Mouse (Mus musculus) midbrain, embryonic 14.5 days (tissue): ENCODE measurements around the gene Impg2. TPM values are rescaled to one million over a fixed set of nuclear protein-coding genes. Genes with fewer than 3 reads are reported as not detected.

ENCODE experiments used
- ATAC-seq: fragments of 200-750 bp; cut with Nextera tagmentation; 2 replicates; pipeline ENCODE4 v1.8.0; 2017; ENCODE audit warnings: moderate number of reproducible peaks, moderate library complexity; ENCODE audit not compliant: low FRiP score, low TSS enrichment
- DNase-seq: peaks from one replicate; pipeline ENCODE4 v3.0.0-alpha.2; 2015
- H3K27ac ChIP-seq: fragments of 300-500 bp; sonication (generic); replicated peaks from 2 replicates; pipeline ENCODE4 v1.5.1; 2014; ENCODE audit warnings: mild to moderate bottlenecking, low read depth, low read length, moderate library complexity
- H3K27me3 ChIP-seq: fragments of 300-500 bp; sonication (generic); 2 replicates; pipeline ENCODE4 v1.6.1; 2014; ENCODE audit warnings: low read length, control low read depth, mixed read lengths; ENCODE audit not compliant: control insufficient read depth, insufficient read depth
- H3K36me3 ChIP-seq: fragments of 300-500 bp; sonication (generic); 2 replicates; pipeline ENCODE4 v1.6.1; 2014; ENCODE audit warnings: low read length, control low read depth; ENCODE audit not compliant: control insufficient read depth, insufficient read depth
- H3K4me1 ChIP-seq: fragments of 300-500 bp; sonication (generic); 2 replicates; pipeline ENCODE4 v1.6.1; 2014; ENCODE audit warnings: mild to moderate bottlenecking, antibody characterized with exemption, low read length, control low read depth; ENCODE audit not compliant: control insufficient read depth, insufficient read depth
- H3K4me2 ChIP-seq: fragments of 300-500 bp; sonication (generic); 2 replicates; pipeline ENCODE4 v1.6.1; 2014; ENCODE audit warnings: mild to moderate bottlenecking, low read length, moderate library complexity
- H3K4me3 ChIP-seq: fragments of 300-500 bp; sonication (generic); replicated peaks from 2 replicates; pipeline ENCODE4 v1.5.1; 2014; ENCODE audit warnings: low read depth, low read length
- H3K9ac ChIP-seq: fragments of 300-500 bp; sonication (generic); replicated peaks from 2 replicates; pipeline ENCODE4 v1.6.1; 2014; ENCODE audit warnings: mild to moderate bottlenecking, low read length, moderate library complexity
- H3K9me3 ChIP-seq: fragments of 300-500 bp; sonication (generic); 2 replicates; pipeline ENCODE4 v1.6.1; 2016; ENCODE audit warnings: low read length, control low read depth, mixed read lengths; ENCODE audit not compliant: control insufficient read depth
- WGBS: fragments of 180-500 bp; shearing (Covaris S2); extraction: QIAGEN DNeasy Blood & Tissue Kit; methylation state at CpG from one replicate; pipeline ENCODE4 v1.1.7; 2014; 5-methylcytosine and 5-hydroxymethylcytosine counted together
- polyA plus RNA-seq: library from polyadenylated mRNA; unstranded; fragments of >200 nt; fragmentation: Nextera tagmentation; extraction: Ambion mirVana; gene quantifications from 2 replicates; pipeline ENCODE4 v1.2.1, GENCODE M21; 2014

Gene Impg2
- polyA plus RNA-seq, 1 experiment from 2014 or later, result 0.26 TPM

- no peaks in the 10 kb centered on the region for H3K27me3 ChIP-seq
- H3K4me3 ChIP-seq, result no peak overlapping the region
- H3K9me3 ChIP-seq, result no peaks in the 10 kb centered on the region
- 87% methylated on average over 5 of the region's 5 CpGs for WGBS
- DNase-seq, result no peak
- H3K9ac ChIP-seq, result no peak overlapping the region
- no peak overlapping the region for H3K4me2 ChIP-seq
- no peaks in the 10 kb centered on the region for H3K4me1 ChIP-seq
- no peak for ATAC-seq
- H3K36me3 ChIP-seq, result no peaks in the 10 kb centered on the region
- no peak overlapping the region for H3K27ac ChIP-seq
Measured at GRCm38 (mm10) chr16:56286076-56286475, 82.0 kb downstream of the Impg2 start.

DNA sequence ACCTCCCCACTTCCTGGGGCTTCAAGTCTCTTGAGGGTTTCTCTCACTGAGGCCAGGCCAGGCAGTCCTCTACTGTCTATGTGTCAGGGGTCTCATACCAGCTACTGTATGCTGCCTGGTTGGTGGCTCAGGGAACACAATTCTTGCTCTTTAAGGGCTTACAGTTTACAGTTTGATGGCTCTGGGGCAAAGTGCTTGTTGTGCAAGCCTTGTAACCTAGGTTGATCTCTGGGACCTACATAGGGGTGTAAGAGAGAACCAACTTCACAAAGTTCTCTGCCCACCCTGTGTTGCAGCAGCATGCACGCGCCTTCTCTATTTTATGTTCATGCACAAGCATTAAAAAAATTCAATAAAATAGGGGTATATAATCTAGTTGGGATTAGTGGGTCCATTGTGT lies 82.9 kb downstream of the Impg2 start:
- 100% methylated on average over 2 of the region's 2 CpGs for WGBS
- Histone ChIP-seq H3K27ac (no peak overlapping the region), H3K4me2 (no peak overlapping the region)

DNA sequence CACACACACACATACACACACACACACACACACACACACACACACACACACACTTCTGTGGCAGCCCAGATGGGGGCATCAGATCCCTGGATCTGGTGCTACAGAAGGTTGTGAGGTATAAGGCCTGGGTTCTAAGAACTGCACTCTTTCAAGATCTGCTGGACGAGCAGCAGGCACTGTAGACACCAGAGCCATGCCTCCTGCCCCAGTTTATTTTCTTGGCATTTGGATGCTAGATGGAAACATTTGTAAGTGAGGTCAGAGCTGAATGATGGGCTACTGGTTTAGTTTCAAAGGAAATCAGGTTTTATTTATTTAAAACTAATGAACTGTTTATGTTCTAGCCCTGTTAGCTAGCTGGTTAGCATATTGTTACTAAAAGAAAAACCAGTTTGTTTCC lies 90.8 kb downstream of the Impg2 start:
- H3K27ac ChIP-seq, result no peak overlapping the region
- H3K4me3 ChIP-seq, result no peak overlapping the region
- no peaks in the 10 kb centered on the region for H3K4me1 ChIP-seq
- no peak overlapping the region for H3K4me2 ChIP-seq
- no peaks in the 10 kb centered on the region for H3K36me3 ChIP-seq
- 76% methylated on average over 1 of the region's 1 CpGs for WGBS
- no peak for ATAC-seq
- no peaks in the 10 kb centered on the region for H3K9me3 ChIP-seq
- DNase-seq, result no peak
- H3K27me3 ChIP-seq, result no peaks in the 10 kb centered on the region
- no peak overlapping the region for H3K9ac ChIP-seq

More for the DNA sequence above, 82.9 kb downstream of the Impg2 start:
- H3K4me1 ChIP-seq, result no peaks in the 10 kb centered on the region
- H3K4me3 ChIP-seq, result no peak overlapping the region
- no peaks in the 10 kb centered on the region for H3K27me3 ChIP-seq
- no peak for ATAC-seq
- no peak for DNase-seq
- no peaks in the 10 kb centered on the region for H3K36me3 ChIP-seq
- H3K9ac ChIP-seq, result no peak overlapping the region
- H3K9me3 ChIP-seq, result no peaks in the 10 kb centered on the region

GRCm38 (mm10) chr16:56295888-56296648 lies 92.0 kb downstream of the Impg2 start:
- Histone ChIP-seq H3K9ac (no peak overlapping the region), H3K9me3 (no peaks in the 10 kb centered on the region), H3K4me2 (no peak overlapping the region), H3K27me3 (no peaks in the 10 kb centered on the region), H3K27ac (no peak overlapping the region), H3K4me3 (no peak overlapping the region), H3K4me1 (no peaks in the 10 kb centered on the region), H3K36me3 (no peaks in the 10 kb centered on the region)
- 82% methylated on average over 3 of the region's 3 CpGs for WGBS
- ATAC-seq, result 0 out of 2 replicates have a peak, but pooled peaks have one; percentile 43
- peak; percentile 41 for DNase-seq

GRCm38 (mm10) chr16:56298248-56298647 lies 94.1 kb downstream of the Impg2 start:
- ATAC-seq (no peak), DNase-seq (no peak)
- 93% methylated on average over 6 of the region's 6 CpGs for WGBS
- H3K4me1 ChIP-seq, result no peaks in the 10 kb centered on the region
- H3K9me3 ChIP-seq, result no peaks in the 10 kb centered on the region
- H3K4me3 ChIP-seq, result no peak overlapping the region
- no peaks in the 10 kb centered on the region for H3K27me3 ChIP-seq
- H3K9ac ChIP-seq, result no peak overlapping the region
- H3K36me3 ChIP-seq, result no peaks in the 10 kb centered on the region
- H3K27ac ChIP-seq, result no peak overlapping the region
- H3K4me2 ChIP-seq, result no peak overlapping the region

- no peak overlapping the region for H3K9ac ChIP-seq
- H3K9me3 ChIP-seq, result no peaks in the 10 kb centered on the region
- DNase-seq (no peak), ATAC-seq (no peak)
- no peak overlapping the region for H3K4me3 ChIP-seq
- WGBS, result 83% methylated on average over 2 of the region's 2 CpGs
- H3K4me1 ChIP-seq, result no peaks in the 10 kb centered on the region
- no peak overlapping the region for H3K4me2 ChIP-seq
- H3K36me3 ChIP-seq, result no peaks in the 10 kb centered on the region
- H3K27ac ChIP-seq, result no peak overlapping the region
- no peaks in the 10 kb centered on the region for H3K27me3 ChIP-seq
Measured at GRCm38 (mm10) chr16:56298836-56299235, 94.7 kb downstream of the Impg2 start.

- Histone ChIP-seq H3K4me2 (no peak overlapping the region), H3K27me3 (no peaks in the 10 kb centered on the region), H3K4me3 (no peak overlapping the region), H3K4me1 (no peaks in the 10 kb centered on the region), H3K36me3 (no peaks in the 10 kb centered on the region), H3K9me3 (no peaks in the 10 kb centered on the region), H3K9ac (no peak overlapping the region), H3K27ac (no peak overlapping the region)
- DNase-seq (no peak), ATAC-seq (no peak)
- 84% methylated on average over 4 of the region's 4 CpGs for WGBS
Measured at GRCm38 (mm10) chr16:56302996-56303395, 98.9 kb downstream of the Impg2 start.

GRCm38 (mm10) chr16:56304167-56304566 lies 100.1 kb downstream of the Impg2 start:
- no peaks in the 10 kb centered on the region for H3K36me3 ChIP-seq
- no peak overlapping the region for H3K9ac ChIP-seq
- no peak overlapping the region for H3K4me2 ChIP-seq
- 76% methylated on average over 4 of the region's 4 CpGs for WGBS
- no peak overlapping the region for H3K4me3 ChIP-seq
- H3K4me1 ChIP-seq, result no peaks in the 10 kb centered on the region
- ATAC-seq (no peak), DNase-seq (no peak)
- no peaks in the 10 kb centered on the region for H3K27me3 ChIP-seq
- no peaks in the 10 kb centered on the region for H3K9me3 ChIP-seq
- H3K27ac ChIP-seq, result no peak overlapping the region

DNA sequence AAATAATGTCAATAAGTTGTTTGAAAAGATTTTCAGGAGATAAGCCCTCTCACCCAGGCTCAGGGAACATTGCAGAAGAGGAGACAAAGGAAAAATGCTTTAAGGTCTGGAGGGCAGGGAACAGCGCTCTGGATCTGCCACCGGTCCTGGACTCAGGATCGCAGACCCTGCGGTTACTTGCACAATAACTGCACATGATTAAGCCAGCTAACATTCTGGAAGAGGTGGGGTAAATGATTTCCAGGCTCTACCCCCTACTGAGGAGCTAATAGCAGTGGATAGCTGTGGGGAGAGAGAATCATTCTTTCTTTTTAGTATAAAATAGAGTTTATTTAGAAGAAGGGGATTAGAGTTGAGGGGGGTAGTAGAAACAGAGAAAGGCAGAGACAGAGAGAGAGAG lies 103.5 kb downstream of the Impg2 start:
- no peak overlapping the region for H3K4me3 ChIP-seq
- WGBS, result 69% methylated on average over 4 of the region's 4 CpGs
- DNase-seq, result no peak
- H3K9me3 ChIP-seq, result no peaks in the 10 kb centered on the region
- no peak for ATAC-seq
- no peaks in the 10 kb centered on the region for H3K27me3 ChIP-seq
- no peak overlapping the region for H3K27ac ChIP-seq
- H3K4me1 ChIP-seq, result no peaks in the 10 kb centered on the region
- no peaks in the 10 kb centered on the region for H3K36me3 ChIP-seq
- H3K4me2 ChIP-seq, result no peak overlapping the region
- H3K9ac ChIP-seq, result no peak overlapping the region
